Mouse (Mus musculus): ENCODE measurements around the gene Jak1.

DNA sequence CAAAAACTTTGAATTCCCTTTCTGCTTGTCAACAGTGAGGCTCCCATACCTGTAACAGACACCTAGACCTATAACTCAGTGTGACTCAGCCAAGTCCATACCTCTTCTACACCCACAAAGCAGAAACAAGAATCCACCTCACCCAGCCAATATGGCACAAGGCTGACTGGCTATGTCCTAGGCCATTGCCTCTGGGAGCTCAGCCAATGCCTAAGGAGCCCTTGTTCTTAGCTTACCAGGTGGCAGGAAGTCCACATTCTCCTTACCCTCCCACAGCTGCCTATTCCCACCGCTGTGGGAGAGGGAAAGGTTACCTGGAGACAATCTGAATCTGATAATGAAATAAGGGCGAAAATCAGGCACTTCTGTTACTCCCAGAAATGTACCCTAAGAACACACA lies 34.5 kb downstream of the Jak1 start:
- TF ChIP-seq CTCF (IDR thresholded peaks at IDR 0.05; ENCODE audit: low read depth, low read length), result no peak
- TF ChIP-seq POLR2A (IDR thresholded peaks at IDR 0.05; ENCODE audit: insufficient read depth, low read length), result no peak
- no peak for TF ChIP-seq EP300 (IDR thresholded peaks at IDR 0.05; ENCODE audit: insufficient read depth, low read depth, low read length)
